ENCODE assay signal across 9 mouse cellular contexts in the genomic region with DNA sequence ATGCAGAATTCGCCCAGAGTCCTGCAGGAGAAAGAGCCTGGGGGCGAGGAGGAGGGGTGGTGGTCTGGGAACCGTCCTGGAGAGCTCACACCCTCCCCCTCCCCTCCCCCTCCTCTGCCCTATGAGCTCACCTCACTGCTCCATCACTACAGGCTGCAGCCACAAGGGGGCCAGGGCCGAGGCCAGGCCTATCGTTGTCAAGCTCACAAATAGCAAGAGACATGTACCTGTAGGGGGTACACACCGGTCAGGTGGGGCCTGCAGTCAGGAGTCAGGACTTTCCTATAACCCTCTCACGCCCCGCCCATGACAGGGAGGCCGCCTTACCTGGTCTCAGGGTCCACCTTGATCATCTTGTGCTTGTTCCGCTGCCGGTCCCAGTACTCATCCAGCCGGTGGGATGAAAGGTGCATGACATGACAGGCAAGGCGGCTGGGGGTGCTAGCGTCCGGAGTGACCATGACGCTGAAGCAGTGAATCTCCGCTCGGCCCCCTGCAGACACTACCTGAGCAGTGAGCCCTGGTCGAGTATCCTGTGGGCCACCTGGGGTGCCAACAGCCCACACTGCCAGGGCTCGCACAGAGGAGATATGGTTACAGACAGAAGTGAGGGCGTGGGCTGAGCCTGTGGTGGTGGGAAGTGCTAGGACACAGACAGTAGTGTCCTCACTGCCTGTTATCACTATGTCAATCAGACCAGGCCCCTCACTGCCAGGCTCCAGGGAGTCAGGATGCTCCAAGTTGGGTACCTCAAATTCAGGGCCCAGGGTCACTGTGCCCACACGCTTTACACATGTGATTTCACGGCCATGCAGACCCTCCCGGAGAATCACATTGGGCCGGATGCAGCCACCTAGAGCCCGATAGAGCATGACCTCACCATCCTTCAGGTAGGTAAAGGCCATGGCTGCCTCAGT. TPM values are rescaled to one million over a fixed set of nuclear protein-coding genes. Genes with fewer than 3 reads are reported as not detected.
DNase-seq lines count a peak whose midpoint lies in the region; TF ChIP-seq lines count a peak whose summit lies in the region.
"Had no signal": no experiment of that assay in that cellular context is flagged by ENCODE, and none has a peak within 500 bp of the region (broad histone marks: within the 10 kb centered on the region; RNA-seq: fewer than 3 reads in every experiment).

No protein-coding gene starts in this region.

- H3K9me3 ChIP-seq in ES-E14 (ENCODE audit: control insufficient read depth, insufficient read depth, low read depth, low read length), result no peaks in the 10 kb centered on the region
- H3K9me3 ChIP-seq: embryonic facial prominence, embryonic 13.5 days had no signal

- no peak for TF ChIP-seq POLR2A in lung, adult 2 months (IDR thresholded peaks at IDR 0.05; ENCODE audit: borderline replicate concordance, extremely low read depth, low read depth, low read length)

- peak overlapping the region; percentile 2 to 9; a peak in 1 of 4 replicates for H3K4me3 ChIP-seq in ES-E14 (ENCODE audit: insufficient read depth in 1 of 2, low read depth in 1 of 2, low read length in 2 of 2, poor library complexity in 1 of 2, severe bottlenecking in 1 of 2)
- H3K4me3 ChIP-seq in lung, adult 2 months (replicated peaks; ENCODE audit: extremely low read depth, low read depth, low read length), result no peak overlapping the region
- H3K4me3 ChIP-seq: embryonic facial prominence, embryonic 13.5 days had no signal

- in situ Hi-C loops in ES-E14 (cut with MboI; ENCODE audit: low sequenced_read_pairs in 2 of 2, unreplicated experiment in 2 of 2), result no loop called here

- peak overlapping the region; percentile 29; the same call in 1 of the 2 replicates for H3K27ac ChIP-seq in ES-E14 (ENCODE audit: insufficient read depth, low read depth, low read length, poor library complexity, severe bottlenecking)
- H3K27ac ChIP-seq: embryonic facial prominence, embryonic 13.5 days had no signal

- peak; percentile 57 for DNase-seq in layer of hippocampus, adult 11-12 months (ENCODE audit: low spot score)
- no peak for DNase-seq in layer of hippocampus, adult 18-20 months (ENCODE audit: low spot score in 2 of 2)
- peak; percentile 82 for DNase-seq in ES-E14 (ENCODE audit: low read depth, low spot score)
- DNase-seq in brain, adult 2 months (ENCODE audit: low read depth, low spot score), result peak; percentile 69
- peak; percentile 46 for DNase-seq in gastrocnemius, postnatal 25 days
- DNase-seq in lung, adult 2 months, result no peak
- peak; percentile 53 to 57 for DNase-seq in spleen, postnatal 36 days (ENCODE audit: low spot score in 2 of 2)
- no peak for DNase-seq in layer of hippocampus, adult 9-11 months

- peak overlapping the region; percentile 17; the same call in 1 of the 2 replicates for H3K9ac ChIP-seq in ES-E14 (ENCODE audit: insufficient read depth, low read depth, low read length, poor library complexity, severe bottlenecking)
- H3K9ac ChIP-seq: embryonic facial prominence, embryonic 13.5 days had no signal

- 0 out of 2 replicates have a peak, but pooled peaks have one; percentile 14 for TF ChIP-seq CTCF in lung, adult 2 months (IDR thresholded peaks at IDR 0.05; ENCODE audit: insufficient read depth, low read length)

- 62% methylated on average over 26 of the region's 26 CpGs for WGBS in lung, adult 2 months

- H3K4me1 ChIP-seq in ES-E14 (ENCODE audit: control insufficient read depth in 2 of 2, insufficient read depth in 2 of 2, low read length in 2 of 2, poor library complexity in 1 of 2), result peaks cover 4 to 41% of the 10 kb centered on the region in 2 experiments; a peak in 3 of 4 replicates
- H3K4me1 ChIP-seq in lung, adult 2 months (ENCODE audit: control insufficient read depth, insufficient read depth, low read length), result peaks cover 3% of the 10 kb centered on the region

- H3K36me3 ChIP-seq in ES-E14 (ENCODE audit: control insufficient read depth, insufficient read depth, low read length, poor library complexity, severe bottlenecking), result peaks cover 35% of the 10 kb centered on the region

TF ChIP-seq in ES-E14, 5 proteins besides CTCF, POLR2A, EP300 and RAD21:
- TF ChIP-seq CHD2 (IDR thresholded peaks at IDR 0.05; ENCODE audit: low read depth, low read length), result no peak
- no peak for TF ChIP-seq MAFK (IDR thresholded peaks at IDR 0.05; ENCODE audit: insufficient read depth, low read depth, low read length)
- no peak for TF ChIP-seq HCFC1 (IDR thresholded peaks at IDR 0.05; ENCODE audit: borderline replicate concordance, insufficient read depth, low read length)
- TF ChIP-seq ZNF384 (IDR thresholded peaks at IDR 0.05; ENCODE audit: low read depth, low read length), result no peak
- TF ChIP-seq ZC3H11A (IDR thresholded peaks at IDR 0.05; ENCODE audit: borderline replicate concordance, low read depth, low read length), result no peak

RNA-seq across cellular contexts. Expression of gene Dalrd3, which starts 4.3 kb away (rescaled TPM):
- 100 to 1,000 TPM in 1 of 2 experiments, 10 to 100 TPM in 1; 95.0 to 105 TPM for total RNA-seq in layer of hippocampus, adult 18-20 months (2021)
- 112 and 209 TPM in 2 replicates for total RNA-seq in ES-E14 (2012; rRNA removed)
- total RNA-seq in gastrocnemius, postnatal 25 days (2021), result 10 to 100 TPM in 1 of 2 experiments, 1 to 10 TPM in 1; 7.6 to 10.4 TPM
- polyA plus RNA-seq in lung, adult 2 months (2012; rRNA removed), result 183 and 199 TPM in 2 replicates

RNA-seq across cellular contexts. Expression of gene Wdr6, which starts 4.5 kb away (rescaled TPM):
- total RNA-seq in layer of hippocampus, adult 18-20 months (2021), result 100 to 1,000 TPM; 112 to 123 TPM
- 56.9 and 78.8 TPM in 2 replicates for total RNA-seq in ES-E14 (2012; rRNA removed)
- 1 to 10 TPM; 5.2 to 5.3 TPM for total RNA-seq in gastrocnemius, postnatal 25 days (2021)
- 58.7 and 67.6 TPM in 2 replicates for polyA plus RNA-seq in lung, adult 2 months (2012; rRNA removed)

RNA-seq across cellular contexts. Expression of gene Ndufaf3, which starts 6.8 kb away (rescaled TPM):
- 10 to 100 TPM; 73.5 to 75.0 TPM for total RNA-seq in layer of hippocampus, adult 18-20 months (2021)
- 36.6 and 57.3 TPM in 2 replicates for total RNA-seq in ES-E14 (2012; rRNA removed)
- total RNA-seq in gastrocnemius, postnatal 25 days (2021), result 10 to 100 TPM; 28.2 to 37.5 TPM
- polyA plus RNA-seq in lung, adult 2 months (2012; rRNA removed), result 45.5 and 46.3 TPM in 2 replicates

RNA-seq across cellular contexts. Expression of gene Impdh2, which starts 13.9 kb away (rescaled TPM):
- 10 to 100 TPM; 56.6 to 64.5 TPM for total RNA-seq in layer of hippocampus, adult 18-20 months (2021)
- total RNA-seq in ES-E14 (2012; rRNA removed), result 344 and 404 TPM in 2 replicates
- total RNA-seq in gastrocnemius, postnatal 25 days (2021), result 10 to 100 TPM; 51.9 to 54.0 TPM
- 63.3 and 66.6 TPM in 2 replicates for polyA plus RNA-seq in lung, adult 2 months (2012; rRNA removed)

RNA-seq across cellular contexts. Expression of gene P4htm, which starts 23.4 kb away (rescaled TPM):
- total RNA-seq in layer of hippocampus, adult 18-20 months (2021), result 100 to 1,000 TPM; 101 to 102 TPM
- total RNA-seq in ES-E14 (2012; rRNA removed), result 13.7 and 18.1 TPM in 2 replicates
- 1 to 10 TPM; 2.8 to 3.1 TPM for total RNA-seq in gastrocnemius, postnatal 25 days (2021)
- polyA plus RNA-seq in lung, adult 2 months (2012; rRNA removed), result 19.6 and 22.4 TPM in 2 replicates

Comparison
In these comparisons a context has a peak if more than half of its experiments do, and no peak if none do; other contexts are left out.
1. DNase-seq: peak in layer of hippocampus, adult 11-12 months (single experiment), ES-E14 (single experiment), brain, adult 2 months (single experiment), gastrocnemius, postnatal 25 days (single experiment) and spleen, postnatal 36 days (2 of 2); none in layer of hippocampus, adult 18-20 months (0 of 2), lung, adult 2 months (single experiment) and layer of hippocampus, adult 9-11 months (single experiment).